Mouse (Mus musculus) cerebellum, adult (tissue): ENCODE results near the gene Slain2.
"Not testable (repeated sequence)": the region's sequence is repeated elsewhere in the genome, so short reads cannot be mapped to it uniquely, and the experiment has no call there.

Experiments used
- ATAC-seq: cut with Nextera tagmentation; 2 replicates; pipeline ENCODE4 v1.9.2; 2017; ENCODE audit warnings: mild to moderate bottlenecking, moderate library complexity, mixed read lengths; ENCODE audit not compliant: insufficient number of reproducible peaks, low FRiP score, low TSS enrichment

Slain2 gene

GRCm38 (mm10) chr5:72939311-72939710, 25.2 kb downstream of the Slain2 start:
- ATAC-seq, result no peak

DNA sequence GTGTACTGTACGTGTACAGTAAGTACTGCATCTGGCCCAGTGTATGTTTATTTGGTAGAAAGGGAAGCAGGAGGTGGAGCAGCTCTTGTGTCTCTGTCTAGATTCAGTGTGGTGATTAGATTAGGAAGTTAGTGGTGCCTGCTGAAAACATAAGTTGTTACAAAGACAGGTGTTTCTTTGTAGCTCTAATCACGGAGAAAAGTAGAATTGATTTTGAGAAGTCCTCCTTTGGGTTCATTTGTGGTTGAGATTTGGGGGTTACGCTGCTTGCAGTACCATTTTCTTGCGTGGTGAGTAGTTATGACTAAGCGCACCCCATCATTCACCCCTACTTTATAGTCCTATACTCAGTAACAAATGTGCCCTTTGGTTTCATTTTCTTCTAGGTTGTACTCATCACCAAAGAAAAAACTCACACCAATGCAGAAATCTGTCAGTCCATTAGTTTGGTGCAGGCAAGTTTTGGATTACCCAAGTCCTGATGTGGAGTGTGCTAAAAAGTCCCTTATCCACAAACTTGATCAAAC, 26.9 kb downstream of the Slain2 start:
- ATAC-seq, result no peak

- peak; percentile 31; the same call in 1 of the 2 replicates for ATAC-seq
These were observed 34.0 kb downstream of the Slain2 start for GRCm38 (mm10) chr5:72948136-72948535.

DNA sequence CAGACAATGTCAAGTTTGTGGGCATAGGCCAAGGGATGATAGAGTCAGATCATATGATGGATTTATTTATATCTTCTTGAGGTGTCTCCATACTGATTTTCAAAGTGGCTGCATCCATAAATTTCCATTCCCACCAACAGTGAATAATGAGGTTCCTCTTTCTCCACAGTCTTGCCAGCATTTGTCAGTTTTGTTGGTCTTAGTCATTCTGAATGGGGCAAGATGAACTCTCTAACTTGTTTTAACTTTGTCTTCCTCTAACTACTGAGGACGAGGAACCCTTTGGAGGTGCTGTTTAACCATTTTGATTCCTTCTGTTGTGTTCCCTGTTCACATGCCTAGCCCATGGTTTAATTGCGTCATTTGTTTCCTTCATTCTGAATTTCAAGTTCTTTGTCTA, 36.1 kb downstream of the Slain2 start:
- no peak for ATAC-seq

DNA sequence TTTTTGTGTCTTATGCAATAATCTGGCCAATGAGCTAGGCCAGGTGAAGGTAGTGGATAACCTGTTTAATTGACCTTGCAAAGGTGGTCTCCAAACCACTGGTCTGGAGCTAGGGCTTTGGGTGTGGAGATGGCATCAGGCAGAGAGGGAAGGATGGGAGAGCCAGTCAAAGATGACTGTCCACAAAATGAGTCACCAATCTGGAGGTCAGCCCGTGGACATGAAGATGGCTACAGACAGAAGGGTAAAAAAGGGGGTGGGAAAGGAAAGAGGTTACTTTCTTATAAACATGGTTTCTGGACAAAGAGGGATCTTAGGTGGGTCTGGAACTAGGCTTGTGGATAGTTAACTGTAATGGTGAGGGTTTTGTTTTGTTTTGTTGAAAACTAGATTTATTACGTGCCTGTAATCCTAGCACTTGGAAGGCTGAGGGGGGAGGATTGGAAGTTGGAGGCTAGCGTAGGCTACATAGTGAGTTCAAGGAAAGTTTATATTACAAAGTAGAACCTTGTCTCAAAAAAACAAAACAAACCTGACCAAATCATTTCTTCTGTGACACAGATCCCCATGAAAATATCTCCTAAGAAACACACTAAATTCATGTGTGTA, 40.0 kb downstream of the Slain2 start:
- no peak for ATAC-seq

GRCm38 (mm10) chr5:72957281-72957680, 43.2 kb downstream of the Slain2 start:
- no peak for ATAC-seq

DNA sequence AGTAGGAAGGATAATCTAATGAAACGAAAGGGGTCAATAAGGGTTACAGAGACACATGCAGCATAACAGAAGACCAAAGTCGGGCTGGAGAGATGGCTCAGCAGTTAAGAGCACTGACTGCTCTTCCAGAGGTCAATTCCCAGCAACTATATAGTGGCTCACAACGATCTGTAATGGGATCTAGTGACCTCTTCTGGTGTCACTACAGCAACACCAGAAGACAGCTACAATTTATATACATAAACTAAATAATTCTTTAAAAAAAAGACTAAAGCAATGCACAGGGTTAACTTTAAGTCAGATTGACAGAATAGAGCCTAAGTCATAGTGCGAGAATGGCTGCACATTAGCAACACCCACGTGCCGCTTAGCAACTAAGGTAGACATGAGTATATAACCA, 46.0 kb downstream of the Slain2 start:
- ATAC-seq, result no peak

GRCm38 (mm10) chr5:72965706-72966105, 51.6 kb downstream of the Slain2 start:
- no peak for ATAC-seq

DNA sequence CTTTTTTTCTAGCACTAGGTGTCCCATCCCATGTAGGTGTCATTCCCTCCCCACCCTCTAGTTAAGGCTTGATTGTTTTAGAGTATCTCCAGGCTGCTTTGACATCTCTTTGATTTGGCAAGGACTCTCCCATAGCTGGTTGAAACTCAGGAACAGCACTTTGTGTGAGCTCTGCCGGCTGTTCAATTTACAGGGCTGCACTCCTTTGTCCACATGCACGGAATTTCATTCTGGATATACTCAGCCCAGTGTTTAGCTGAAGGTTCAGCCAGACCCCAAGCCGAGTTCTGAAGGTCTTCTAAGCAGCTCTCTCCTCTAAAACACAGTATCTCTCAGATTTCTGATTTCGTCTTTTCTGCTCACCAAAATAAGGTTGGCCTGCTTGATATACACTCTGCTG, 58.3 kb downstream of the Slain2 start:
- ATAC-seq, result no peak

GRCm38 (mm10) chr5:72972934-72973333, 58.8 kb downstream of the Slain2 start:
- no peak for ATAC-seq

- no peak for ATAC-seq
These were observed 60.5 kb downstream of the Slain2 start, which contains the start of gene Gm10135 for GRCm38 (mm10) chr5:72974602-72975001. Gene Gm10135 (minus strand): TSS chr5:72974702.

DNA sequence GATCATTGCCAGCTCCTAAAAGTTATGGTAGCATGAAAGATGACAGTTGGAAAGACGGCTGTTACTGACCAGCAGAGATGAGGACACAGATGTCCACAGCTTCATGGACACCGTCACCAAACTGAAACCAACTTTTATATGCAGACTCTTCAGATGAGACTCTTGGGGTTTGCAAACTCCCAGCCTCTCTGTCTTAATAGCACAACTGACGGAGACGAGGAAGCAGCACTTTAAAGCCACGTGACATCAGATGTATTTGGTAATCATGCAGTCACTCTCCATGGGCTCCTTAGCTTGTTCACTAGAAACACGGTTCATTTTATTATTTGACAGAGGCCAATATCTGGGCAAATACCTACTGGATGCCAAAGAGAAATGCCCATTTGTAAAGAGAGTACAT, 61.9 kb downstream of the Slain2 start:
- no peak for ATAC-seq

DNA sequence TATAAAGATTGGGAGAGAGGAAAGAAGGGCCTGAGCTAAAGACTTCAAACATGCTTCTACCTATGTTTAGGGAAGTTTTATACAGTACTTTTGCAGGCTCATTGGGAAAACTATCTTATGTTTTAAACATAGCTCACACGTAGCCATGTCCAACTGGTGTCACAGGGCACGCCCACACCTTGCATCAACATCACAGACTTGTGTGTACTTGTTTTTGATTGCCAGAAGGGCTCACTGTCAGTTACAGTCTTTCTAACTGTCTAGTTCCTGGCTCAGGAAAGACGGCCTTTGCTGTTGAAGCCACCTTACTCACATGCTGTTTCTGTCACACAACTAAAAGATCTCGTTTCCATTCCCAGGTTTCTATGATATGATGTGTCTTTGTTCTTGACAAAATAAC, 62.4 kb downstream of the Slain2 start:
- ATAC-seq, result no peak

DNA sequence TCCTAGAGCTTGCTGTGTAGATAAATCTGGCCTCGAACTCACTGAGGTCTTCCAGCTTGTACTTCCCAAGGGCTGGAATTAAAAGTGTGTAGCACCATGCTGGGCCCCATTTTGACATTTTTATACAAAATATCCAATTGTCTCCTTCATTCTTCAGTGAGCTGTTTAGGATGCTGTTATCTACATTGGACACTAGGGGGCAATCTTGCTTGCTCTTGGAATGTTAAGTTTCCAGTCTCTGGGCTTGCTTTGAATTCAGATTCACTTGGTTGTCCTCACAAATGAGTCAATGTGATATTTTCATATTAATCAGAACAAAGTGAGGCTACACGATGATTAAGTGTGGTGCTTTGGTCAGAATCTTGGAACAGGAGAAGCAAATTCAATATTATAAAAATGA, 70.0 kb downstream of the Slain2 start:
- no peak for ATAC-seq

GRCm38 (mm10) chr5:72987786-72988185, 73.7 kb downstream of the Slain2 start:
- no peak for ATAC-seq

- ATAC-seq, result no peak
These were observed 75.7 kb downstream of the Slain2 start for GRCm38 (mm10) chr5:72989756-72990155.

DNA sequence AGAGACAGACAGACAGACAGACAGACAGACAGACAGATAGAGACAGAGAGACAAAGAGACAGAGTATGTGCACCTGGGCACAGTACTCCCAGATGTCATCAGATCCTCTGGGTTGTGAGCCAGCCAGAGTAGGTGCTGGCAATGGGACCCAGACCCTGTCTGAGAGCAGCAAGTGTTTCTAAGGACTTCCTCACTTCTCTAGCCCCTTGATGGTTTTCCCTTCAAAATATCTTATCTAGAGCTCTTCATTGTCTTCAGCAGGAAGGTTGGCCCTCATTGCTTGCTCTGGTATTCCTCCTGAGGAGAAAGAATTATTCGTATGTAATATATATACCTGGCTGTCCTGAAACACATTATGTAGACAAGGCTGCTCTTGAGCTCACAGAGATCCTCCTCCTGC, 78.4 kb downstream of the Slain2 start:
- no peak for ATAC-seq

GRCm38 (mm10) chr5:72994424-72994823, 80.3 kb downstream of the Slain2 start:
- no peak for ATAC-seq

DNA sequence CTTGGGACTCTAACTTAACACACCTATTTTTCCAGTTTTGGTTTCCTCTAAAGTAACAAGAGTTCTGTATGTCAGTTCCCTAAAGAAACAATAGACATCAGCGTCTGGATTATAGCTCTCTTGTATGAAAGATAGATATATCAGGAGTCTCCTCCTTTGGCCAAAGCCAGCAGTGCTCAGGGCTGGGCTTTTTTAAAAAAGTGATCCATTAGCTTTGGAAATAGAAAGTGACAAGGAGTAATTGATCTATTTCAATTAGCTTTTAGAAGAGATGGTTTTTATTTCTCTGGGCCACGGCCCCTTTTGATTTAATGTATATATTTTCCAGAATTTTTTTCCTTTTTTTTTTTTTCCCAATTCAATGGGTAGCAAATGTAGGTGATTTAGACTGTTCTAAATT, 80.8 kb downstream of the Slain2 start:
- no peak for ATAC-seq

DNA sequence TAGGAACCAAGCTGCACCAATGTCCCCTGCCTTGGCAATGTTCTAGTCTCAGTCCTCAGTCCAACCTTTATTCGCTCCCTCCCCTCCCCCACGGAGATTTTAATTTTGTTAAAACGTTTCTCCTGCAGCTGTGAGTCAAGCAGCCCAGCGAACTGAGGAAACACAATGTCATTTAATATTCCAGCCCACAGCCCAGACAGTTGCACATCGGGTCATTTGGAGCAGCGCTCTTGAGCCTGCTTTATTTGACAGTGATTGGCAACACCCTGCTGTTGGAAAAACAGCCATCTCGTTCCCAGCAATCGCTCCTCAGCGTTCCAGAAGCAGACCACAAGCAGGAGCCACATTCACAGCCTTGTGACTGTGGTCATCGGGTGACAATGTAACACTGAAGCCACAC, 81.3 kb downstream of the Slain2 start:
- no peak for ATAC-seq

- not testable (repeated sequence) for ATAC-seq
These were observed 84.4 kb downstream of the Slain2 start for GRCm38 (mm10) chr5:72998546-72998945.

- ATAC-seq, result no peak
These were observed 89.9 kb downstream of the Slain2 start for GRCm38 (mm10) chr5:73004046-73004445.
